Mouse (Mus musculus): ENCODE measurements around the gene Gm4491. TPM values are rescaled to one million over a fixed set of nuclear protein-coding genes. Genes with fewer than 3 reads are reported as not detected.

The Gm4491 gene
- not detected in 2 replicates for polyA plus RNA-seq (2012; rRNA removed)

- Histone ChIP-seq H3K27me3 (ENCODE audit: control insufficient read depth, insufficient read depth, low read length) (no peaks in the 10 kb centered on the region), H3K4me3 (ENCODE audit: control insufficient read depth, low read depth, low read length) (no peak within 1 kb of the TSS), H3K27ac (ENCODE audit: control insufficient read depth, insufficient read depth, low read depth, low read length) (no peak within 1 kb of the TSS), H3K4me1 (ENCODE audit: control insufficient read depth, insufficient read depth, low read length) (no peaks in the 10 kb centered on the region), H3K36me3 (ENCODE audit: control insufficient read depth, insufficient read depth, low read length) (no peaks in the 10 kb centered on the region)
- no peak for TF ChIP-seq POLR2A (IDR thresholded peaks at IDR 0.05; ENCODE audit: control insufficient read depth, low read depth, low read length)
- no peak for TF ChIP-seq CTCF (IDR thresholded peaks at IDR 0.05; ENCODE audit: control insufficient read depth, insufficient read depth, insufficient replicate concordance, low read depth, low read length)
These were observed at the start of gene Gm4491 for GRCm38 (mm10) chr14:57115823-57116544. Gene Gm4491, minus strand, starts transcription at chr14:57115883.

GRCm38 (mm10) chr14:57161833-57162232 is 46.1 kb upstream of the Gm4491 start:
- Histone ChIP-seq H3K27me3 (ENCODE audit: control insufficient read depth, insufficient read depth, low read length) (no peaks in the 10 kb centered on the region), H3K36me3 (ENCODE audit: control insufficient read depth, insufficient read depth, low read length) (no peaks in the 10 kb centered on the region), H3K4me1 (ENCODE audit: control insufficient read depth, insufficient read depth, low read length) (0 out of 2 replicates have a peak, but pooled peaks cover 3% of the 10 kb centered on the region), H3K27ac (ENCODE audit: control insufficient read depth, insufficient read depth, low read depth, low read length) (no peak overlapping the region), H3K4me3 (ENCODE audit: control insufficient read depth, low read depth, low read length) (no peak overlapping the region)
- TF ChIP-seq CTCF (IDR thresholded peaks at IDR 0.05; ENCODE audit: control insufficient read depth, insufficient read depth, insufficient replicate concordance, low read depth, low read length) = no peak
- TF ChIP-seq POLR2A (IDR thresholded peaks at IDR 0.05; ENCODE audit: control insufficient read depth, low read depth, low read length) = no peak

- Histone ChIP-seq H3K27ac (ENCODE audit: control insufficient read depth, insufficient read depth, low read depth, low read length) (no peak overlapping the region), H3K36me3 (ENCODE audit: control insufficient read depth, insufficient read depth, low read length) (no peaks in the 10 kb centered on the region), H3K4me1 (ENCODE audit: control insufficient read depth, insufficient read depth, low read length) (0 out of 2 replicates have a peak, but pooled peaks cover 3% of the 10 kb centered on the region), H3K4me3 (ENCODE audit: control insufficient read depth, low read depth, low read length) (no peak overlapping the region), H3K27me3 (ENCODE audit: control insufficient read depth, insufficient read depth, low read length) (no peaks in the 10 kb centered on the region)
- TF ChIP-seq POLR2A (IDR thresholded peaks at IDR 0.05; ENCODE audit: control insufficient read depth, low read depth, low read length) = no peak
- TF ChIP-seq CTCF (IDR thresholded peaks at IDR 0.05; ENCODE audit: control insufficient read depth, insufficient read depth, insufficient replicate concordance, low read depth, low read length) = no peak
These were observed 45.5 kb upstream of the Gm4491 start for GRCm38 (mm10) chr14:57161201-57161600.

GRCm38 (mm10) chr14:57154916-57155315 is 39.2 kb upstream of the Gm4491 start:
- Histone ChIP-seq H3K27me3 (ENCODE audit: control insufficient read depth, insufficient read depth, low read length) (no peaks in the 10 kb centered on the region), H3K36me3 (ENCODE audit: control insufficient read depth, insufficient read depth, low read length) (no peaks in the 10 kb centered on the region), H3K4me3 (ENCODE audit: control insufficient read depth, low read depth, low read length) (no peak overlapping the region), H3K4me1 (ENCODE audit: control insufficient read depth, insufficient read depth, low read length) (no peaks in the 10 kb centered on the region), H3K27ac (ENCODE audit: control insufficient read depth, insufficient read depth, low read depth, low read length) (no peak overlapping the region)
- TF ChIP-seq CTCF (IDR thresholded peaks at IDR 0.05; ENCODE audit: control insufficient read depth, insufficient read depth, insufficient replicate concordance, low read depth, low read length) = no peak
- TF ChIP-seq POLR2A (IDR thresholded peaks at IDR 0.05; ENCODE audit: control insufficient read depth, low read depth, low read length) = no peak

GRCm38 (mm10) chr14:57145741-57146140 is 30.1 kb upstream of the Gm4491 start:
- TF ChIP-seq CTCF (IDR thresholded peaks at IDR 0.05; ENCODE audit: control insufficient read depth, insufficient read depth, insufficient replicate concordance, low read depth, low read length) = no peak
- TF ChIP-seq POLR2A (IDR thresholded peaks at IDR 0.05; ENCODE audit: control insufficient read depth, low read depth, low read length) = no peak
- Histone ChIP-seq H3K27me3 (ENCODE audit: control insufficient read depth, insufficient read depth, low read length) (no peaks in the 10 kb centered on the region), H3K27ac (ENCODE audit: control insufficient read depth, insufficient read depth, low read depth, low read length) (no peak overlapping the region), H3K4me3 (ENCODE audit: control insufficient read depth, low read depth, low read length) (no peak overlapping the region), H3K36me3 (ENCODE audit: control insufficient read depth, insufficient read depth, low read length) (no peaks in the 10 kb centered on the region), H3K4me1 (ENCODE audit: control insufficient read depth, insufficient read depth, low read length) (no peaks in the 10 kb centered on the region)

GRCm38 (mm10) chr14:57135265-57135664 is 19.6 kb upstream of the Gm4491 start:
- Histone ChIP-seq H3K4me3 (ENCODE audit: control insufficient read depth, low read depth, low read length) (no peak overlapping the region), H3K4me1 (ENCODE audit: control insufficient read depth, insufficient read depth, low read length) (peaks cover 4% of the 10 kb centered on the region; the same call in 1 of the 2 replicates), H3K36me3 (ENCODE audit: control insufficient read depth, insufficient read depth, low read length) (no peaks in the 10 kb centered on the region), H3K27ac (ENCODE audit: control insufficient read depth, insufficient read depth, low read depth, low read length) (no peak overlapping the region), H3K27me3 (ENCODE audit: control insufficient read depth, insufficient read depth, low read length) (no peaks in the 10 kb centered on the region)
- no peak for TF ChIP-seq CTCF (IDR thresholded peaks at IDR 0.05; ENCODE audit: control insufficient read depth, insufficient read depth, insufficient replicate concordance, low read depth, low read length)
- no peak for TF ChIP-seq POLR2A (IDR thresholded peaks at IDR 0.05; ENCODE audit: control insufficient read depth, low read depth, low read length)

- no peaks in the 10 kb centered on the region for H3K36me3 ChIP-seq (ENCODE audit: control insufficient read depth, insufficient read depth, low read length)
- no peak for TF ChIP-seq CTCF (IDR thresholded peaks at IDR 0.05; ENCODE audit: control insufficient read depth, insufficient read depth, insufficient replicate concordance, low read depth, low read length)
- no peak for TF ChIP-seq POLR2A (IDR thresholded peaks at IDR 0.05; ENCODE audit: control insufficient read depth, low read depth, low read length)
- 0 out of 2 replicates have a peak within 1 kb of the TSS, but pooled peaks have one; percentile 6 for H3K4me3 ChIP-seq (ENCODE audit: control insufficient read depth, low read depth, low read length)
- no peaks in the 10 kb centered on the region for H3K27me3 ChIP-seq (ENCODE audit: control insufficient read depth, insufficient read depth, low read length)
- no peak within 1 kb of the TSS for H3K27ac ChIP-seq (ENCODE audit: control insufficient read depth, insufficient read depth, low read depth, low read length)
- peaks cover 4% of the 10 kb centered on the region; the same call in 1 of the 2 replicates for H3K4me1 ChIP-seq (ENCODE audit: control insufficient read depth, insufficient read depth, low read length)
These were observed 17.5 kb upstream of the Gm4491 start, which contains the start of gene Gjb6 for GRCm38 (mm10) chr14:57133161-57133661. Gene Gjb6, minus strand, starts transcription at chr14:57133611.

Data from testis, adult 2 months (tissue).